Mouse (Mus musculus) neural tube, embryonic 14.5 days (tissue): ENCODE measurements at regions not wholly inside any gene's neighbourhood (a gene's known extent, or its start where the extent isn't known, plus 50 kb on each side); places are given as distances from the start of the nearest gene placed in this dataset.

Experiments
- ATAC-seq: fragments of 200-750 bp; cut with Nextera tagmentation; 2 replicates; pipeline ENCODE4 v1.8.0; 2017; ENCODE audit warnings: low read depth, mild to moderate bottlenecking, moderate TSS enrichment, moderate library complexity
- H3K27ac ChIP-seq: fragments of 300-500 bp; sonication (generic); 2 replicates; pipeline ENCODE4 v1.5.1; 2014; ENCODE audit warnings: low read depth, mild to moderate bottlenecking, control low read depth, low read length, moderate library complexity, mixed read lengths
- H3K27me3 ChIP-seq: fragments of 300-500 bp; sonication (generic); 2 replicates; pipeline ENCODE4 v1.6.1; 2014; ENCODE audit warnings: low read length; ENCODE audit not compliant: control insufficient read depth, insufficient read depth
- H3K36me3 ChIP-seq: fragments of 300-500 bp; sonication (generic); 2 replicates; pipeline ENCODE4 v1.6.1; 2014; ENCODE audit warnings: low read length, mixed read lengths; ENCODE audit not compliant: control insufficient read depth, insufficient read depth
- H3K4me1 ChIP-seq: fragments of 300-500 bp; sonication (generic); 2 replicates; pipeline ENCODE4 v1.6.1; 2014; ENCODE audit warnings: low read length; ENCODE audit not compliant: control insufficient read depth, insufficient read depth
- H3K4me2 ChIP-seq: fragments of 300-500 bp; sonication (generic); 2 replicates; pipeline ENCODE4 v1.6.1; 2014; ENCODE audit warnings: mild to moderate bottlenecking, low read depth, low read length, control low read depth
- H3K4me3 ChIP-seq: fragments of 300-500 bp; sonication (generic); 2 replicates; pipeline ENCODE4 v1.5.1; 2014; ENCODE audit warnings: low read depth, low read length, control low read depth, mixed read lengths
- H3K9ac ChIP-seq: fragments of 300-500 bp; sonication (generic); replicated peaks from 2 replicates; pipeline ENCODE4 v1.6.1; 2014; ENCODE audit warnings: low read depth, mild to moderate bottlenecking, control low read depth, low read length, mixed read lengths
- H3K9me3 ChIP-seq: fragments of 300-500 bp; sonication (generic); 2 replicates; pipeline ENCODE4 v1.6.1; 2016; ENCODE audit warnings: low read length; ENCODE audit not compliant: control insufficient read depth
- WGBS: fragments of 180-500 bp; shearing (Covaris S2); extraction: QIAGEN DNeasy Blood & Tissue Kit; methylation state at CpG from one replicate; pipeline ENCODE4 v1.1.7; 2014; 5-methylcytosine and 5-hydroxymethylcytosine counted together

DNA sequence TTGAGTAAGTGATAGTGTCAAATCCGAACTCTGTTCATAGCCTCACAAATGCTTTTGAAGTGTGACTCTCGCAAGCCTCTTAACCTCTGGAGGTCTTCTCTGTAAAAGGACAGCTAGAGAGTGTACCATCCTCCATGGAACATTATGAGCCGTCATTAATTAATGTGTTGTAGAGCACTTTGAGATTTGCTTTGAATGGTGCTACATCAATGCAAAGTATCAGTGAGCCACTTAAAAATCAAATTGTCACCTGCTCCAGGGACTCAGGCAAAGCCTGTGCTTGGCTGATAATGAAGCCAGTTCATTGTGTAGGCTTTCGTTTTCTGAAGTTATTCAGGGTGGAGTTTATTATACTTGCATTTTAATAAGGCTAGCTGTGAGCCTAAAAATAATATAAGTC is 801.8 kb upstream of the B3galt2 start:
- H3K36me3 ChIP-seq = no peaks in the 10 kb centered on the region
- H3K4me2 ChIP-seq = no peak overlapping the region
- no peak overlapping the region for H3K9ac ChIP-seq
- WGBS = 75% methylated on average over 4 of the region's 4 CpGs
- no peak overlapping the region for H3K27ac ChIP-seq
- H3K4me1 ChIP-seq = no peaks in the 10 kb centered on the region
- ATAC-seq = peak; percentile 49; the same call in 1 of the 2 replicates
- H3K27me3 ChIP-seq = no peaks in the 10 kb centered on the region
- H3K4me3 ChIP-seq = no peak overlapping the region
- no peaks in the 10 kb centered on the region for H3K9me3 ChIP-seq

DNA sequence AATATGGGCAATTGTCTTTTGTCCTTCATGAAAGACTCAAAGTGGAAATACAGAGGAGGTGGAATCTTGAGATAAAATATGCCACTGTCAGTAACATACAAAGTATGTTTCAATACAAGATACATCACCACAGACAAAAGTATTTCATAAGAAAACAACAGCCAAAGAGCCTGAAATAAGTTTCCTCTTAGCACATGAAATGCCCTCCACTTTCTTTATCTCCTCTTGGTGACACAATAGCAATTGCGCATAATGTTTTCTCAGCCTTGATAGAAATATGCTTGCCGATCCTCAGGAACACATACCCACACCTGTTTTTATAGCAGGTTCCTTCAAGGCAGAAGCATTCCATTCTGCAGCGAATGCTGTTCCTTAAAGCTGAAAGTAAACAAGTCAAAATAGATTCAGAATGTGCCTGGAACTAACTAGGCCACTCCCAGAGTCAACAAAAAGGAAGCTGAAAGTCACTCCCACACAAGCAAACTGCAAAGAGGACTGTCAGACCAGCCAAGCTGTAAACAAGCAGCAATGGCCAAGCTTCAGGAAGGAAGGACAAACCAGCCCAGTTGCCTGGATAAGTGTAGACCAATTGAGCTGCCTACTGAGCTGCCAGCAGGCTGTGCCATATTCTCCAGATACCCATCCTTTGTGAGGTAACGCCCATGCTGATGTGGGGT is 773.3 kb upstream of the B3galt2 start:
- Histone ChIP-seq H3K9ac (no peak overlapping the region), H3K4me2 (no peak overlapping the region), H3K36me3 (no peaks in the 10 kb centered on the region), H3K4me1 (no peaks in the 10 kb centered on the region), H3K9me3 (no peaks in the 10 kb centered on the region), H3K4me3 (no peak overlapping the region), H3K27ac (no peak overlapping the region), H3K27me3 (no peaks in the 10 kb centered on the region)
- WGBS = 81% methylated on average over 4 of the region's 4 CpGs
- ATAC-seq = no peak

DNA sequence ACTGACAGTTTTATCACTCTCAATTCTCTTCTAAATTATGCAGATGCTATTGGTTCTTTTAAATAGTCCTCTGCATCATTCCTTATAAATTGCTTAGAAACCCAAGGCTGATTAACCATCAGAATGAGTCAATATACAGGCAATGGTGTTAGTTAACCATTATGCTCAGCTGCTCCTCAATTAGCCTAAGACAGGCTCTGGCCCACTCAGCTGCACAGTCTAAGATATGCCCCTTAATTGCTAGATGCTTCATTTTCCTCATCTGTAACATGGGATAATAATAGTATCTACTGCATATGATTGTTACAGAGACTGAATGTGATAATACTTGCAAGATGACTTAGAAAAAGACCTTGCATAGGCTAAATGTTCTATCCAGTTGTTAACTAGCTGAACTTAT is 748.6 kb upstream of the B3galt2 start:
- H3K36me3 ChIP-seq = no peaks in the 10 kb centered on the region
- ATAC-seq = no peak
- no peak overlapping the region for H3K9ac ChIP-seq
- H3K4me1 ChIP-seq = no peaks in the 10 kb centered on the region
- H3K27ac ChIP-seq = no peak overlapping the region
- H3K27me3 ChIP-seq = no peaks in the 10 kb centered on the region
- no peaks in the 10 kb centered on the region for H3K9me3 ChIP-seq
- H3K4me2 ChIP-seq = no peak overlapping the region
- H3K4me3 ChIP-seq = no peak overlapping the region

DNA sequence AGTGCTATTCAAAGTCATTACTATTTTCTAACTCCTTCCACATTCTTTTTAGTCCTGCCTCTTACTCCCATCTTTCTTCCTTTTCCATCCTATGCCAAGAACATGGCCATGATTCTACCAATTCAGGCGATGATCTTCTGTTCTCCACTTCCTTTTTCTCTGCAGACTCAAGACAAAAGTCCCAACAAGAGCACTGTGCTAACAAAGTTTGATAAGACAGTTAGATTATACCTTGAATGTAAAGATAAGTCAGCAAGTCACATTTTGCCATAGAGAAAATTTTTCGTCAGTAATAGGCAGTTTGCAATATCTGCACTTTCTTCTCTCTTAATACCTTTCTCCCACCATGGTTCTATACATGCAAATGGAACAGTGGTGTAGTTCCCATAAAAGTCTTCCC is 747.3 kb upstream of the B3galt2 start:
- ATAC-seq = no peak
- Histone ChIP-seq H3K4me2 (no peak overlapping the region), H3K4me3 (no peak overlapping the region), H3K4me1 (no peaks in the 10 kb centered on the region), H3K9me3 (no peaks in the 10 kb centered on the region), H3K36me3 (no peaks in the 10 kb centered on the region), H3K27me3 (no peaks in the 10 kb centered on the region), H3K27ac (no peak overlapping the region), H3K9ac (no peak overlapping the region)
- 92% methylated on average over 2 of the region's 2 CpGs for WGBS

DNA sequence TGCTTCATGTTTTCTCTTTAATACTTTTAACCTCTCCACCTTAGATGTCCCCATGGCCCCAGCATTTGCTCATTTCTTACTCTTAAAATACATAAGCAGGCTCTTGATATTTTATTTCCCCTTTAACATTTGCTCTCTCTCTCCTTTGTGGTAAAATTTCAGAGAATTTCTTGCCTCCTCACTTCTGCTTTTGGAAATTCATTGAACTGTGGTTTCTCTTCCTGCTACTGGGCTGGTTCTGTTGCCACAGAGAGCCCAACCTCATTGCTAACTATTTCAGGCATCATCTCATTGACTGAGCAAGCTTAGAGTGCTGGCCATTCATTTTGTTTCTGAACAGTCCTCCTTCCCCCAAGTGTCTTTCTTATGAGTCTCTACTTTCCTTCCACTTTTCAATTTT is 746.3 kb upstream of the B3galt2 start:
- ATAC-seq = no peak
- Histone ChIP-seq H3K4me2 (no peak overlapping the region), H3K36me3 (no peaks in the 10 kb centered on the region), H3K9me3 (no peaks in the 10 kb centered on the region), H3K4me3 (no peak overlapping the region), H3K27me3 (no peaks in the 10 kb centered on the region), H3K9ac (no peak overlapping the region), H3K4me1 (no peaks in the 10 kb centered on the region), H3K27ac (no peak overlapping the region)

DNA sequence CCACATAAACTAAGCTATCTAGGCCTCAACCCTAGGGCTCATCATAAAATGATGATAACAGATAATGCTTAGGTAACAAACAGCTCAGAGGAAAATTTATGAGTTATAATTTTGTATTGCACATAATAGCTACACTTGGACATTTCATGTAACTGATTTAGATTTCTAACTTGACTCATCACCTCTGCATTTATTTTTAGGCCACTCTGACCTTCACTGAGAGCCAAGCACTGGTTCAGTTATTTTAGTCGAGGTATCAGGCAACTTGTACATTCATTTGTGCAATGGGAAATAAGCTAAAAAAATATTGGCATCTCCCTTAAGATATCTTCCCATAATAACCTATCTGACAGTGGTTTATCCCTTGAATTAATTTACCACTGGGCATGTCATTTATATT is 745.4 kb upstream of the B3galt2 start:
- H3K4me3 ChIP-seq = no peak overlapping the region
- H3K9ac ChIP-seq = no peak overlapping the region
- H3K4me1 ChIP-seq = no peaks in the 10 kb centered on the region
- WGBS = 79% methylated on average over 1 of the region's 1 CpGs
- H3K4me2 ChIP-seq = no peak overlapping the region
- H3K27ac ChIP-seq = no peak overlapping the region
- no peaks in the 10 kb centered on the region for H3K9me3 ChIP-seq
- no peaks in the 10 kb centered on the region for H3K36me3 ChIP-seq
- no peaks in the 10 kb centered on the region for H3K27me3 ChIP-seq
- ATAC-seq = no peak

DNA sequence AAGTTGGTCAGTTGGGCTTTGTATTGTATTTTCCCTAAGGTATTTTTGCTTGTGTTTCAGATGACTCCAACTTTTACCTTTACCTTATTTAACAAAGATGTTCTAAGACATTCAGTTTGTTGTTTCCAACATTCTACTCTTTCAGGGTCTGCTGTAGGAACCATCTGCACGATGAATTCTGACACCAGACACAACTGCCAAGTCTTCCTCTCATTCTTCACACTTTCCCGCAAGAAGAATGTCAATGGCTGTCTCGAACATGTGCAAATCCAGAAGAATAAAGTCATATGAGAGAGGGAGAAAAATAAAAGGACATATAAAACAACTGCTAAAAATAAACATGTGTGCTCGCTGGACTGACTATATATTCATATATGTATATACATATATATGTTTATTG is 730.6 kb upstream of the B3galt2 start:
- WGBS = 92% methylated on average over 4 of the region's 4 CpGs
- ATAC-seq = no peak
- no peaks in the 10 kb centered on the region for H3K9me3 ChIP-seq
- H3K36me3 ChIP-seq = no peaks in the 10 kb centered on the region
- no peak overlapping the region for H3K4me3 ChIP-seq
- H3K4me2 ChIP-seq = no peak overlapping the region
- H3K27me3 ChIP-seq = no peaks in the 10 kb centered on the region
- H3K27ac ChIP-seq = no peak overlapping the region
- H3K9ac ChIP-seq = no peak overlapping the region
- no peaks in the 10 kb centered on the region for H3K4me1 ChIP-seq

DNA sequence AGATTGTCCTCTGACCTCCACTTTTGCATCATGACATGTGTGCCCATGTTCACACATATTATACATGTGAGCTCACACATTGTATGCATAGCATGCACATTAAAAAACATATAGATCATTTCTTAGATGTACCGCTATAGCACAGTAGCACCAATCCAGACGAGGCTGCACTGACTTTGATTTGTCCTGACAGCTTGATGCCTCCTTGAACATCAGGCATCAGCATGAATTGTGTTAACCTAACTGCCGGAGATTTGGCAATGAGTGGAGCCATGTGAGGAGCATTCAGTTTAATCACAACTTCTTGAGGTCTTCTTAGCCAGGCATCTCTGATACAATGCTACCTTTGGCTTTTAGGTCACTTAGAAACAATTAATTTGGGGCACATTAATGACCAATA is 683.8 kb upstream of the B3galt2 start:
- 90% methylated on average over 3 of the region's 3 CpGs for WGBS
- Histone ChIP-seq H3K4me3 (no peak overlapping the region), H3K27ac (no peak overlapping the region), H3K9me3 (no peaks in the 10 kb centered on the region), H3K9ac (no peak overlapping the region), H3K36me3 (no peaks in the 10 kb centered on the region), H3K4me2 (no peak overlapping the region), H3K27me3 (no peaks in the 10 kb centered on the region), H3K4me1 (no peaks in the 10 kb centered on the region)
- no peak for ATAC-seq

DNA sequence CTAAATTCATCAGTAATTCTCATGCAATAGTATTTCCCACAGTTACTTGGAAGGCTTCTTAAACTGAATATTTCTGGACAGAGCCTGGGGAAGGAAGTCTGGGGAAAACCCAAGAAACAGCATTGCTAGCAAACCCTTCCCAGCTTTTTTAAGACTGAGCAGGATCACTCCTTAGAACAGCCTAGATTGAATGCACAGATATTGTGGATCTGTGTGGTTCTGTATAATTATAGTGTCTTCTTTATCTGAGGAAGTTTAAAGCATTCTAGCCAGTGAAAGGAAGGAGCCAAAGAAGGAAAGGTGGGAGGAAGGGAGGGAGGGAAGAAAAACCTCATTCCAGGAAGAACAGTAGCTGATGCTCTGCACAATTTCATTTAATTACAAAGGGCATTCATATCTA is 669.0 kb upstream of the B3galt2 start:
- H3K36me3 ChIP-seq = no peaks in the 10 kb centered on the region
- H3K4me1 ChIP-seq = no peaks in the 10 kb centered on the region

DNA sequence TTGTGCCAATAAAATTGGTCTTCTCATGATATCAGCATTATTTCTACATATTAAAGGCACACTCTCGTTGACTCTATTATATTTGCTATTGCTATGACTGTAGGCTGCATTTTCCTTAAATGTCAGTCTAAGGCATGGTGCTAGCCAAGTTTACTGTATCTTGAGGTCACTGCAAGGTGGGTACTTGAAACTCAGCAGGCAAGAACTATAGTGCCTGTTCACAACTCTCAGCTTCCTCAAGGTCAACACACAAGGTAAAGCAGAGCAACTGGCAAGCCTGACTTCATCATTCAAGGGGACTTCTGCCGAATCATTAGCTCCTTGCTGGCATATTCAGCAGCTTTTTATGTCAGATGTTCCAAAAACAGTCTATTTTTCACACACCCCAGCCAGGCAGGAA is 667.1 kb upstream of the B3galt2 start:
- Histone ChIP-seq H3K36me3 (no peaks in the 10 kb centered on the region), H3K9ac (no peak overlapping the region), H3K4me2 (no peak overlapping the region), H3K9me3 (no peaks in the 10 kb centered on the region), H3K27ac (no peak overlapping the region), H3K4me3 (no peak overlapping the region), H3K27me3 (no peaks in the 10 kb centered on the region), H3K4me1 (no peaks in the 10 kb centered on the region)
- ATAC-seq = no peak
- 90% methylated on average over 2 of the region's 2 CpGs for WGBS

More for the DNA sequence above, 669.0 kb upstream of the B3galt2 start:
- H3K9ac ChIP-seq = no peak overlapping the region
- H3K4me2 ChIP-seq = no peak overlapping the region
- H3K4me3 ChIP-seq = no peak overlapping the region
- H3K27ac ChIP-seq = no peak overlapping the region
- no peaks in the 10 kb centered on the region for H3K9me3 ChIP-seq
- no peaks in the 10 kb centered on the region for H3K27me3 ChIP-seq
- no peak for ATAC-seq
